Mouse (Mus musculus): ENCODE data around the gene Bnipl.

Gene Bnipl

GRCm38 (mm10) chr3:95280747-95281146, 29.8 kb upstream of the Bnipl start:
- DNase-seq (ENCODE audit: low spot score in 2 of 2), result no peak

GRCm38 (mm10) chr3:95277149-95277551, 26.2 kb upstream of the Bnipl start:
- no peak for DNase-seq (ENCODE audit: low spot score in 2 of 2)

DNA sequence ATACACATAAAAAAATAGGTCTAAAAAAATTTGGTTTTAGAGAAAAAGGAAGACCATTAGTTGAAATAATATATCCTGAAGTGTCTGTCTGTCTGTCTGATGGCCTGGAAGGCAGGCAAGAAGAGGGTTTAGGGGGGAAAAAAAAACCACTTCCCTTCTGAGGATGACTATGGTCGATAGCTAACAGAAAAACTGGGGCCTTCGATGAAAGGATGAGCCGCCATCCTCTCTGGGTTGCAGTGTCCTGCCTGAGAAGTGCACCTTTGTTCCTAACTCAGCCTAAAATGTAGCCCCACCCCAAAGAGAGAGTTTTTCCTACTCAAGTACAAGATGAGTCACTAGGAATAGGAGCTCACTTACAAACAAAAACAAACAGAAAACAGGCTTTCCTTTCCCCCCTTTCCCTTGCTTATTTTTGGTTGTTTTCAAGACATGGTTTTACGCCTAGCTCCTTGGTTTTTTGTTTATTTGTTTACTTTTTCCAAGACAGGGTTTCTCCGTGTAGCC, 25.5 kb upstream of the Bnipl start:
- no peak for DNase-seq (ENCODE audit: low spot score in 2 of 2)

- DNase-seq (ENCODE audit: low spot score in 2 of 2), result no peak
These were observed 24.2 kb upstream of the Bnipl start for GRCm38 (mm10) chr3:95275161-95275560.

DNA sequence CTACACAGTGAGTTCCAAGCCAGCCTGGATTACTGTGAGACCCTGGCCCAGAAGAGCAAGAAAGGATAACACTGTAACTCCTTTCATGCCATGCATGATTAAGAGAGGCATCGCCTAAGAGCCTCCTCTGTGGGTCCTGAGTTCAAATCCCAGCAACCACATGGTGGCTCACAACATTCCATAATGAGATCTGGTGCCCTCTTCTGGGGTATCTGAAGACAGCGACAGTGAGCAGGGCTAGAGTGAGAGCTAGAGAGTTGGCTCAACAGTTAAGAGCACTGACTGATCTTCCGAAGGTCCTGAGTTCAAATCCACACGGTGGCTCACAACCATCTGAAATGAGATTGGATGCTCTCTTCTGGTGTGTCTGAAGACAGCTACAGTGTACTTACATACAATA, 23.5 kb upstream of the Bnipl start:
- no peak for DNase-seq (ENCODE audit: low spot score in 2 of 2)

DNA sequence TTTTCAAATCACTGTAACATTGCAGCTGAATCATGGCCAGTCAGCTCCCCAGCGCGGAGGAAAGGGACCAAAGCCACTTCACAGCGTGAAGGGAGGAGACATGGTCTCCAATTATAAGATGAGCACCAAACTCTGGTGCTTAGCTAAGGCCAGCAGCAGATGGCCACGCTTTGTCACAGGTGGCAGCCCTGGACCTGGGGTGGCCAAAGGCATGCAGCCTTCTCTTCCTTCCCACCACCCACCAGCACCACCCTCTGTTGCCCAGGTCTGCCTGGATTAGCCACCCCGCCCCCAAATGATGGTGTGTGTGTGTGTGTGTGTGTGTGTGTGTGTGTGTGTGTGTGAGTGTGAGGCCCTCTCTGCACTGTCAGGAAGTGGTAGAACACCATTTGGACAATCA, 22.5 kb upstream of the Bnipl start:
- DNase-seq (ENCODE audit: low spot score in 2 of 2), result no peak

GRCm38 (mm10) chr3:95270766-95271364, 19.9 kb upstream of the Bnipl start:
- peak in 1 of 2 experiments; percentile 51 for DNase-seq (ENCODE audit: low spot score in 2 of 2)

- DNase-seq (ENCODE audit: low spot score in 2 of 2), result no peak
These were observed 18.8 kb upstream of the Bnipl start for GRCm38 (mm10) chr3:95269789-95270188.

DNA sequence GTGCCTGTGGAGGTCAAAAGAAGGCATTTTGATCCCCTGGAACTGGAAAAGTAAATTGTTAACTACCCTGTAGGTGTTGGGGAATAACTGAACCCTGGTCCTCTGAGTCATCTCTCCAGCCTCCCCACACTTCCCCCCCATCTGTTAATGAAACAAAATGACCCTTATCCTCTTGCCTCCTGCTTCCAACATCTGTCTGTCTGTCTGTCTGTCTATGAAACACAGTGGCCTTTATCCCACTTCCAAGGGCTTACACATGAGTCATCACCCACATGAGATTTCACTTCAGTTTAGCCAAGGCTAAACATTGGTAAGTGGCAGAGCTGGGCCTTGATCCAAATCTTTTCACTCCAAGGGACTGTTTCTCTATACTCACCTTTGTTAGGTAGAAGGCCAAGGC, 16.9 kb upstream of the Bnipl start:
- no peak for DNase-seq (ENCODE audit: low spot score in 2 of 2)

GRCm38 (mm10) chr3:95266052-95266451, 15.1 kb upstream of the Bnipl start:
- no peak for DNase-seq (ENCODE audit: low spot score in 2 of 2)

DNA sequence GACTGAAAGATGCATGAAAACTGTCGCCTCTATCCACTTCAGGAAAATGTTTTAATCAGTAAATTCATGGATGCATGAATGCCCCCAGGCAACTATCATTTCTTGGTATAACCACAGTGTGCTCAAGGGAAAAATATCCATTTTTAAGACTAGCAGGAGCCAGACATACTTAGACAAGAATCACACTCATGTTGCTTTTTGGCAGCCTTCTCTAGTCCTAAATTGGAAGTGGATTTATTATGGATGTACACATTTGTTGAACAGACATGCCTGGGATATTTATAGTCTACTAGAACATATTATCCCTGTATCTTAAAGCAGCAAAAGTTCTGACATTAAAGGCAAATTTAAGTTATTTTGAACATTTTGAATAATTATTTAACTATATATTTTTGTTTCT, 13.7 kb upstream of the Bnipl start:
- no peak for DNase-seq (ENCODE audit: low spot score in 2 of 2)

DNA sequence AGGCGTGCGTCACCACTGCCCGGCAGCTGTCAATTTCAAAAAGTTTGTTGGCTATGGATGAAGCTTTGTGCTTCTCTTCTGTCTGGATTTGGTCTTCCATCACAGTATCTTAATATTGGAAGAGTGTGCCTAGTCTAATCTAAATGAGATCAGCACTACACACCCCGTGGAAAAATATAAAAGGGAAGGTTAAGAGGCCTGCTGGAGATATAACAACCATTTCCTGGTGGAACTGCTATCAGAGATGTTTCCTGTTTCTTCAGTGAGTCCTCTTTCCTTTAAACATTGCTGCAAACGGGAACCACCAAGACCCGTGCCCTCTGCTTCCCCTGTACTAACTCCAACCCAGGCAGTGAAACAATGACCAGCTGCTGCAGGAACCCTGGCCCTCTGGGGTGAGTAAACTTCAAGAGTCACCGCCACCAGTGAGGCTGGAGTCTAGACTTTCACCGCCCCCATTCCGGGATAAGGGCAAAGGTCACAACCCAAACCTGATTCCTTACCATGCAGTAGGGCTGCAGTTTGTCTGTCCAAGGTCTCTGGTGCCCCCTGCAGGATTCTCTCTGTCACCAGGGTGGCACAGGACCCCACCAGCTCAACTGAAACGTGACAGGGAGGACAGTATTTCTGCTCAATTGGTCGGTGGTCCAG, 12.2 kb upstream of the Bnipl start:
- DNase-seq (ENCODE audit: low spot score in 2 of 2), result peak in 1 of 2 experiments; percentile 70

DNA sequence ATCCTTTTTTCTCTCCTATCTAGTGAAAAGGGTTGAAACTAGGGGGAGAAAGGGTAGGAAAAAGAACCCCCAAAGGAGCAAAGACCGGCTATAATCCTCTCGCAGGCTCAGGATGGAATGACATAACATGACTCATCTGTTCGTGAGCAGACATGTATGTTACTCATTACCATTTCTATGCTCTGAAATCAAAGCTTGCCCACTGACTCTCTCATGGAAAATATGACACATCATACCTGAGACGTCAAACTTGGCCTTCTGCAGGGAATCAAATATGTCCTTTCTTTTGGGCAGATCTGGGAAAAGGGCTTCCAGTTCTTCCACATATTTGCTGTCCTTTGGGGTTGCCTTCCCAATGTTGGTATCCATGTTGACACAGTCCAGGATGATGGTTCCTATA, 11.0 kb upstream of the Bnipl start:
- DNase-seq (ENCODE audit: low spot score in 2 of 2), result no peak

- no peak for DNase-seq (ENCODE audit: low spot score in 2 of 2)
These were observed 5.9 kb upstream of the Bnipl start for GRCm38 (mm10) chr3:95256931-95257330.

- no peak for DNase-seq (ENCODE audit: low spot score in 2 of 2)
These were observed 632 bp downstream of the Bnipl start for GRCm38 (mm10) chr3:95250361-95250760.

- DNase-seq (ENCODE audit: low spot score in 2 of 2), result no peak
These were observed 3.2 kb downstream of the Bnipl start for GRCm38 (mm10) chr3:95247660-95248336.

DNA sequence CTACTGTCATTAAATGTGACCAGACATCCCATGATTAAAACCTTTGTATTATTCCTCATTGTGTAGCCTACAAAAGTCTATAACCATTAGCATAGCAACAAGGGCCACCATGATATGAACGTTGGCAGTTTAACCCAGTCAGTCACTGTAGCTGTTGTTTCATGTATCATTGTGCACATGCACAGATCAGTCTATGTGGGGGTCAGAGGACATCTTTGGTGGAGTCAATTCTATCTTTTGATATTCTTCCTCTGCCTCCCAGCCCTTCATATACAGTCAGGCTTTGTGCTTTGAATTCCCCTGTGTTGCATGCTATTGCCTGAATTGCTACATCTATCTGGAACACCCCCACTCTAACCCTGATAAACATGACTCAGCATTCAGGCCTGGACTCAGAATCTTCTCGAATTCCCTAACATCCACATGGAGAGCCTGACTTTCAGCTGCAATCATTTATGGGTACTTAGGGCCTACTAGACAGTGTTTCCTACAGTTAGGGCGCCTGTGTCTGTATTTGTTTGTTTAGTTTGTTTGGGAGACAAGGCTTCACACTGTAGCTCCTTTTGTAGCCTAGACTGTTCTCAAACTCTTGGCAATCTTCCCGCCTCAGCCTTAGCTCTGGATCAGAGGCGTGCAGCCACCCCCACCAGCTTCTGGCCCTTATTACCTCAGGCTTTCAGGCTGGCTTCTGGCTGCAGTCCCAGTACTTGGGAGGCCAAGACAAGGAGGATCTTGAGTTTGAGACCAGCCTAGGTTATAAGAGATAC, 4.3 kb downstream of the Bnipl start:
- DNase-seq (ENCODE audit: low spot score in 2 of 2), result peak in 1 of 2 experiments; percentile 62

GRCm38 (mm10) chr3:95243086-95243485, 7.9 kb downstream of the Bnipl start:
- no peak for DNase-seq (ENCODE audit: low spot score in 2 of 2)

DNA sequence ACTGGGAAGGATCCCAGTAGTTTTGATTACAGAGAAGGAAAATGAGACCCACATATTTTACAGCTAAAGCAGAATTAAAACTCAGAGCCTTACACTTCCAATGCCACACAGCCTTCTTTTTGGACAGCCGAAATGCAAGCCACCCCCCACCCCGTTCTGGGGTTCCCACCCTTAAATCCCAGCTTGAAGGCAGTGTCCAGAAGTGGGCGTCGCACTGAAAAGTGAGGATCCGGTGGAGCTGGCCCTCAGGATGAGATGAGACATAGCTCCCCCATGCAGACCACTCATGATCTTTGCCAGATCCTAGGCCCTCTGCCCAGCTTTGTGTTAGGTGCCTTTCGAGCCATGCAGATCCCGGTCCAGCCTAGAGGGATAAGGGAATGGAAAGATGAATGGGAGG, 9.5 kb downstream of the Bnipl start, which contains the start of gene Gm128:
Gm128 (minus strand) TSS at position 101 of the 400 bp plus-strand sequence.
- no peak for DNase-seq (ENCODE audit: low spot score in 2 of 2)

GRCm38 (mm10) chr3:95240900-95241299, 10.1 kb downstream of the Bnipl start:
- no peak for DNase-seq (ENCODE audit: low spot score in 2 of 2)

GRCm38 (mm10) chr3:95239971-95240370, 11.0 kb downstream of the Bnipl start:
- DNase-seq (ENCODE audit: low spot score in 2 of 2), result no peak

DNA sequence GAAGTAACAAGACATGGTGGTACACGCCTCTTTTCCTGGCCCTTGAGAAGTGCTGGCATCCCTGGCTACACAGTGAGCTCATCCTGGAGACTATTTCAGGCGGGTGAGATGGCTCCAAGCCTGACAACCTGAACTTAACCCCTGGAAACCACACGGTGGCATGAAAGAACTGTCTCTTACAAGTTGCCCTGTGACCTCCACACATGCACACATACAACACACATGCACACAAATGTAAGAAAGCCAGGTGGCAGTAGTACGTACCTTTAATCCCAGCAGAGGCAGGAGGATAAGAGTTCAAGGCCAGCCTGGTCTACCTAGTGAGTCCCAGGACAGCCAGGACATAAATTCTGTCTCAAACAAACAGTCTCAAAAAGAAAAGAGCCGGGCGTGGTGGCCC, 12.0 kb downstream of the Bnipl start:
- no peak for DNase-seq (ENCODE audit: low spot score in 2 of 2)
